Mouse (Mus musculus): ENCODE results near the gene Trove2. TPM values are rescaled to one million over a fixed set of nuclear protein-coding genes. Genes with fewer than 3 reads are reported as not detected.

Trove2 gene
- polyA plus RNA-seq, 1 experiment from 2014 or later, result 17.4 TPM

- no peak overlapping the region for H3K4me3 ChIP-seq (ENCODE audit: low read length)
- H3K4me1 ChIP-seq (ENCODE audit: control insufficient read depth, insufficient read depth, low read length), result peaks cover 8% of the 10 kb centered on the region
- no peak overlapping the region for H3K27ac ChIP-seq (ENCODE audit: low read depth, low read length)
- no peak overlapping the region for H3K4me2 ChIP-seq (replicated peaks; ENCODE audit: low read depth, low read length)
- ATAC-seq (ENCODE audit: low FRiP score, low TSS enrichment), result no peak
- peaks cover 6% of the 10 kb centered on the region; the same call in 1 of the 2 replicates for H3K36me3 ChIP-seq (ENCODE audit: control insufficient read depth, insufficient read depth, low read length)
- H3K9me3 ChIP-seq (ENCODE audit: control insufficient read depth, low read length), result no peaks in the 10 kb centered on the region
- WGBS, result 78% methylated on average over 6 of the region's 6 CpGs
- no peaks in the 10 kb centered on the region for H3K27me3 ChIP-seq (ENCODE audit: control insufficient read depth, insufficient read depth, low read length)
- H3K9ac ChIP-seq (ENCODE audit: low read depth, low read length), result no peak overlapping the region
These were observed 3.0 kb downstream of the Trove2 start for GRCm38 (mm10) chr1:143773909-143774308.

DNA sequence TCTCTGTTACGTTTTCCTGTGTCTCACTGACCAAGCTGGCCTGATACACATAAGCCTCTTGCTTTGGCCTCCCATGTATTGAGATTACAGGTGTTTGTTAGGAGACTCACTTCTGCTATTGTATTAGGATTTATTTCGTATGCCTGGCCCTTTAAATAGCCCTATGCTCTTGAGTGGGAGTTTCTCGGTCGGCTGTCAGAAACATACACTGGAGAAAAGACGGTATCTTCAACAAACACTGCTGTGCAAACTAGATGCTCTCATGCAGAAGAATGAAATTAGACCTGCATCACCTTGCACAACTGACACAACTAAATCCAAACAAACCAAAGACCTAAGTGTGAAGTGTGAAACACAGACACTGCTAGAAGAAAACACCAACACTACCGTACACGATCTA is 3.8 kb downstream of the Trove2 start:
- no peaks in the 10 kb centered on the region for H3K27me3 ChIP-seq (ENCODE audit: control insufficient read depth, insufficient read depth, low read length)
- WGBS, result 54% methylated on average over 7 of the region's 7 CpGs
- H3K27ac ChIP-seq (ENCODE audit: low read depth, low read length), result no peak overlapping the region
- H3K36me3 ChIP-seq (ENCODE audit: control insufficient read depth, insufficient read depth, low read length), result peaks cover 6% of the 10 kb centered on the region; the same call in 1 of the 2 replicates
- no peak overlapping the region for H3K4me3 ChIP-seq (ENCODE audit: low read length)
- H3K4me2 ChIP-seq (replicated peaks; ENCODE audit: low read depth, low read length), result no peak overlapping the region
- H3K9me3 ChIP-seq (ENCODE audit: control insufficient read depth, low read length), result no peaks in the 10 kb centered on the region
- H3K9ac ChIP-seq (ENCODE audit: low read depth, low read length), result no peak overlapping the region
- peaks cover under 1% of the 10 kb centered on the region; the same call in 1 of the 2 replicates for H3K4me1 ChIP-seq (ENCODE audit: control insufficient read depth, insufficient read depth, low read length)
- no peak for ATAC-seq (ENCODE audit: low FRiP score, low TSS enrichment)

- ATAC-seq (ENCODE audit: low FRiP score, low TSS enrichment), result no peak
- no peak overlapping the region for H3K4me2 ChIP-seq (replicated peaks; ENCODE audit: low read depth, low read length)
- H3K27ac ChIP-seq (ENCODE audit: low read depth, low read length), result no peak overlapping the region
- no peaks in the 10 kb centered on the region for H3K27me3 ChIP-seq (ENCODE audit: control insufficient read depth, insufficient read depth, low read length)
- no peaks in the 10 kb centered on the region for H3K4me1 ChIP-seq (ENCODE audit: control insufficient read depth, insufficient read depth, low read length)
- 54% methylated on average over 20 of the region's 20 CpGs for WGBS
- no peak overlapping the region for H3K9ac ChIP-seq (ENCODE audit: low read depth, low read length)
- H3K9me3 ChIP-seq (ENCODE audit: control insufficient read depth, low read length), result no peaks in the 10 kb centered on the region
- H3K4me3 ChIP-seq (ENCODE audit: low read length), result no peak overlapping the region
- peaks cover 14% of the 10 kb centered on the region; the same call in 1 of the 2 replicates for H3K36me3 ChIP-seq (ENCODE audit: control insufficient read depth, insufficient read depth, low read length)
These were observed 6.3 kb downstream of the Trove2 start for GRCm38 (mm10) chr1:143770444-143771109.

DNA sequence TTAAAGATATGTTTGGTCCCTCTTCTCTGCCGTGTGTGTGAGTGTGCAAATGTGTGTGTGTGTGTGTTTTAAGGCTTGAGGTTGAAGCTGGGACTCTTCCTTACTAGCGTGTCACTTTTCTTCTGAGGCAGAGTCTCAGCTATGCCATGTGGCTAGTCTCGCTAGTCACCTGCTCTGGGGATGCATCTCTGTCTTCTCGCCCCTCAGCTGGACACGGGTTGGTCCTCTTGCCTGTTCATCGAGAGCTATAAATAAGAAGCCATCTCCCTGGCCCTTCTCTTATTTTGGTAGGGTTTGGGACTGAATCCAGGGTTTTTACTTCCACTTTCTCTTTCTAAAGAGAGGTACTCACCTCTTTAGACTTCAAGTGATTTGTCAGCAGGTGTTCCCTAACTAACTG is 10.6 kb downstream of the Trove2 start:
- no peak overlapping the region for H3K4me3 ChIP-seq (ENCODE audit: low read length)
- 88% methylated on average over 6 of the region's 6 CpGs for WGBS
- H3K27ac ChIP-seq (ENCODE audit: low read depth, low read length), result no peak overlapping the region
- ATAC-seq (ENCODE audit: low FRiP score, low TSS enrichment), result no peak
- no peak overlapping the region for H3K9ac ChIP-seq (ENCODE audit: low read depth, low read length)
- no peaks in the 10 kb centered on the region for H3K27me3 ChIP-seq (ENCODE audit: control insufficient read depth, insufficient read depth, low read length)
- H3K9me3 ChIP-seq (ENCODE audit: control insufficient read depth, low read length), result no peaks in the 10 kb centered on the region
- no peak overlapping the region for H3K4me2 ChIP-seq (replicated peaks; ENCODE audit: low read depth, low read length)
- H3K36me3 ChIP-seq (ENCODE audit: control insufficient read depth, insufficient read depth, low read length), result peaks cover 20% of the 10 kb centered on the region
- H3K4me1 ChIP-seq (ENCODE audit: control insufficient read depth, insufficient read depth, low read length), result no peaks in the 10 kb centered on the region

DNA sequence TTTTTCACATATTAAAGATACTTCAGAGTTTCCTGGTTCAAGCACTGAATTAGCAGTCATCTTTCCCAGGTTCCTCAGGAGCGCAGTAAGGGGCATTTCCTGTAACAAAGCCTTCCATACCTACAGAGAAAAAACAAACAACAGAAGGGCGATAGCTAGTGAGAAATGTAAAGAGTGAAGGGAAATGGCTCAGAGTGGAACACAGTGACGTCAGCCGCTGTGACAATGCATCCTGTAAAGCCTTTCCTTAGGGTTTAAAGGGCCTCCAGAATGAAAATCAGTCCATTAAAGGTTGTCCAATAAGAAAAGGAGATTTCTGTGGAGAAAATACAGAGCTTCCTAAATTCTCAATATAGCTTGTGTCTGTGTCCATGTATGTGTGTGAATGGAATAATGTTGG is 11.1 kb downstream of the Trove2 start:
- Histone ChIP-seq H3K27ac (ENCODE audit: low read depth, low read length) (no peak overlapping the region), H3K4me1 (ENCODE audit: control insufficient read depth, insufficient read depth, low read length) (no peaks in the 10 kb centered on the region), H3K4me2 (replicated peaks; ENCODE audit: low read depth, low read length) (no peak overlapping the region), H3K36me3 (ENCODE audit: control insufficient read depth, insufficient read depth, low read length) (peaks cover 23% of the 10 kb centered on the region), H3K4me3 (ENCODE audit: low read length) (no peak overlapping the region), H3K27me3 (ENCODE audit: control insufficient read depth, insufficient read depth, low read length) (no peaks in the 10 kb centered on the region), H3K9ac (ENCODE audit: low read depth, low read length) (no peak overlapping the region), H3K9me3 (ENCODE audit: control insufficient read depth, low read length) (no peaks in the 10 kb centered on the region)
- 89% methylated on average over 4 of the region's 4 CpGs for WGBS
- no peak for ATAC-seq (ENCODE audit: low FRiP score, low TSS enrichment)

- Histone ChIP-seq H3K4me3 (ENCODE audit: low read length) (no peak overlapping the region), H3K9ac (ENCODE audit: low read depth, low read length) (no peak overlapping the region), H3K4me1 (ENCODE audit: control insufficient read depth, insufficient read depth, low read length) (no peaks in the 10 kb centered on the region), H3K4me2 (replicated peaks; ENCODE audit: low read depth, low read length) (no peak overlapping the region), H3K27ac (ENCODE audit: low read depth, low read length) (no peak overlapping the region), H3K27me3 (ENCODE audit: control insufficient read depth, insufficient read depth, low read length) (no peaks in the 10 kb centered on the region), H3K36me3 (ENCODE audit: control insufficient read depth, insufficient read depth, low read length) (peaks cover 30% of the 10 kb centered on the region), H3K9me3 (ENCODE audit: control insufficient read depth, low read length) (no peaks in the 10 kb centered on the region)
- no peak for ATAC-seq (ENCODE audit: low FRiP score, low TSS enrichment)
- 71% methylated on average over 1 of the region's 1 CpGs for WGBS
These were observed 12.4 kb downstream of the Trove2 start for GRCm38 (mm10) chr1:143764443-143764842.

DNA sequence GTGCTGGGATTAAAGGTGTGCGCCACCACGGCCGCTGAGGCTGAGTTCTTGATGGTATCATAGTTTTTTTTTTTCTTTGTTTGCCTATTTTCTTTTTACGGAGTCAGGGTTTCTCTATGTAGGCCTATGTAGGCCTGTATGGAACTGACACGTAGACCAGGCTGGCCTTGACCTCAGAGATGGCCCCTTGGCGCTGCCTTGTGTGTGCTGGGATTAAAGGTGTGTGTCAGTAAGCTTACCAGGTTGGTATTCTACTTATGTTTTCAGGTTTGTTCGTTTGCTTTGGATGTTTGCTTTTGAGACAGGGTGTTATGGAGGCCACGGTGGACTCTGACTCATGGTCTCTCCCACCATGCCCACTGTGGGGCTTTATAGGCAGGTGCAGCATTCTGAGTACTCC is 14.7 kb downstream of the Trove2 start:
- ATAC-seq (ENCODE audit: low FRiP score, low TSS enrichment), result no peak
- WGBS, result 92% methylated on average over 8 of the region's 8 CpGs

GRCm38 (mm10) chr1:143745871-143746270 is 31.0 kb downstream of the Trove2 start:
- no peak overlapping the region for H3K9ac ChIP-seq (ENCODE audit: low read depth, low read length)
- no peak overlapping the region for H3K27ac ChIP-seq (ENCODE audit: low read depth, low read length)
- H3K4me2 ChIP-seq (replicated peaks; ENCODE audit: low read depth, low read length), result no peak overlapping the region
- no peaks in the 10 kb centered on the region for H3K9me3 ChIP-seq (ENCODE audit: control insufficient read depth, low read length)
- H3K4me1 ChIP-seq (ENCODE audit: control insufficient read depth, insufficient read depth, low read length), result no peaks in the 10 kb centered on the region
- 78% methylated on average over 10 of the region's 10 CpGs for WGBS
- H3K36me3 ChIP-seq (ENCODE audit: control insufficient read depth, insufficient read depth, low read length), result peaks cover 44% of the 10 kb centered on the region
- H3K27me3 ChIP-seq (ENCODE audit: control insufficient read depth, insufficient read depth, low read length), result no peaks in the 10 kb centered on the region
- no peak for ATAC-seq (ENCODE audit: low FRiP score, low TSS enrichment)
- no peak overlapping the region for H3K4me3 ChIP-seq (ENCODE audit: low read length)

More for the DNA sequence above, 14.7 kb downstream of the Trove2 start:
- Histone ChIP-seq H3K4me3 (ENCODE audit: low read length) (no peak overlapping the region), H3K9ac (ENCODE audit: low read depth, low read length) (no peak overlapping the region), H3K36me3 (ENCODE audit: control insufficient read depth, insufficient read depth, low read length) (peaks cover 42% of the 10 kb centered on the region), H3K9me3 (ENCODE audit: control insufficient read depth, low read length) (no peaks in the 10 kb centered on the region), H3K4me1 (ENCODE audit: control insufficient read depth, insufficient read depth, low read length) (no peaks in the 10 kb centered on the region), H3K4me2 (replicated peaks; ENCODE audit: low read depth, low read length) (no peak overlapping the region), H3K27ac (ENCODE audit: low read depth, low read length) (no peak overlapping the region), H3K27me3 (ENCODE audit: control insufficient read depth, insufficient read depth, low read length) (no peaks in the 10 kb centered on the region)

DNA sequence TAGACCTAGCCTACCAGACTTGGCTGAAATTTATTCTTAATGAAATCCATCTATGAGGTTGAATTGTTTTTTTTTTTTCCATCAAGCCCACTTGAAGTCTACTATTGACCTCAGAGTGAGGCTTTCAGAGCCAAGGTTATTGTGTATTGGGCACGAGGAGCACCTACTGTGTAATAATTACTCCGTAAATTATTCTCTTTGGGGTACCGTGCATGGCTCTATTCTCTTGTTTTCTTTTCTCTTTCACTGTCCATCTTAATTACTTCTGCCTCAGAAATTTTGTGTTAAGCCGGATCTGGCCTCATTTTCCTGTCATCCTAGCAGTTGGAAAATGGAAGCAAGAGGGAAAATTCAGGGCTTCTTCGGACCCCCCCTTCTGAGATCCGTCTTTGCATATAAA is 34.7 kb downstream of the Trove2 start:
- Histone ChIP-seq H3K4me3 (ENCODE audit: low read length) (no peak overlapping the region), H3K27ac (ENCODE audit: low read depth, low read length) (no peak overlapping the region), H3K4me1 (ENCODE audit: control insufficient read depth, insufficient read depth, low read length) (no peaks in the 10 kb centered on the region), H3K9me3 (ENCODE audit: control insufficient read depth, low read length) (no peaks in the 10 kb centered on the region), H3K9ac (ENCODE audit: low read depth, low read length) (no peak overlapping the region), H3K27me3 (ENCODE audit: control insufficient read depth, insufficient read depth, low read length) (no peaks in the 10 kb centered on the region), H3K36me3 (ENCODE audit: control insufficient read depth, insufficient read depth, low read length) (peaks cover 30% of the 10 kb centered on the region), H3K4me2 (replicated peaks; ENCODE audit: low read depth, low read length) (no peak overlapping the region)
- ATAC-seq (ENCODE audit: low FRiP score, low TSS enrichment), result no peak
- WGBS, result 91% methylated on average over 6 of the region's 6 CpGs

Measured in kidney, embryonic 14.5 days (tissue).